In genomic region chr6:124661156-124661806, GRCm38 (mm10) we compare ENCODE assay signal across 18 mouse cellular contexts. TPM values are rescaled to one million over a fixed set of nuclear protein-coding genes. Genes with fewer than 3 reads are reported as not detected.
"Had no signal": no experiment of that assay in that cellular context is flagged by ENCODE, and none has a peak within 500 bp of the region (broad histone marks: within the 10 kb centered on the region; RNA-seq: fewer than 3 reads in every experiment).

No protein-coding gene starts in this region.

- H3K36me3 ChIP-seq: limb, embryonic 15.5 days; midbrain, embryonic 15.5 days; stomach, embryonic 15.5 days had no signal

- H3K9me3 ChIP-seq: midbrain, embryonic 15.5 days; neural tube, embryonic 13.5 days; stomach, embryonic 15.5 days had no signal

- DNase-seq: kidney, adult 8-10 months; kidney, postnatal 25 days; layer of hippocampus, adult 9-11 months; layer of hippocampus, postnatal 36 days; lung, adult 18-20 months; retina, postnatal 1 day; right cerebral cortex, postnatal 4 days; spleen, adult 18-20 months; thymus, postnatal 36 days had no signal

- H3K27me3 ChIP-seq: limb, embryonic 15.5 days; midbrain, embryonic 15.5 days; neural tube, embryonic 13.5 days; stomach, embryonic 15.5 days had no signal

- ATAC-seq: midbrain, embryonic 15.5 days had no signal

RNA-seq across cellular contexts. Expression of gene C1s2, which starts 25.4 kb away (rescaled TPM):
- total RNA-seq: megakaryocyte progenitor cell, adult 5-6 weeks; monocyte, adult 5-6 weeks had no signal
- polyA plus RNA-seq: intestine, embryonic 14.5 days; limb, embryonic 11.5 days; limb, embryonic 15.5 days; midbrain, embryonic 11.5 days; neural tube, embryonic 13.5 days had no signal
